In the genomic region with DNA sequence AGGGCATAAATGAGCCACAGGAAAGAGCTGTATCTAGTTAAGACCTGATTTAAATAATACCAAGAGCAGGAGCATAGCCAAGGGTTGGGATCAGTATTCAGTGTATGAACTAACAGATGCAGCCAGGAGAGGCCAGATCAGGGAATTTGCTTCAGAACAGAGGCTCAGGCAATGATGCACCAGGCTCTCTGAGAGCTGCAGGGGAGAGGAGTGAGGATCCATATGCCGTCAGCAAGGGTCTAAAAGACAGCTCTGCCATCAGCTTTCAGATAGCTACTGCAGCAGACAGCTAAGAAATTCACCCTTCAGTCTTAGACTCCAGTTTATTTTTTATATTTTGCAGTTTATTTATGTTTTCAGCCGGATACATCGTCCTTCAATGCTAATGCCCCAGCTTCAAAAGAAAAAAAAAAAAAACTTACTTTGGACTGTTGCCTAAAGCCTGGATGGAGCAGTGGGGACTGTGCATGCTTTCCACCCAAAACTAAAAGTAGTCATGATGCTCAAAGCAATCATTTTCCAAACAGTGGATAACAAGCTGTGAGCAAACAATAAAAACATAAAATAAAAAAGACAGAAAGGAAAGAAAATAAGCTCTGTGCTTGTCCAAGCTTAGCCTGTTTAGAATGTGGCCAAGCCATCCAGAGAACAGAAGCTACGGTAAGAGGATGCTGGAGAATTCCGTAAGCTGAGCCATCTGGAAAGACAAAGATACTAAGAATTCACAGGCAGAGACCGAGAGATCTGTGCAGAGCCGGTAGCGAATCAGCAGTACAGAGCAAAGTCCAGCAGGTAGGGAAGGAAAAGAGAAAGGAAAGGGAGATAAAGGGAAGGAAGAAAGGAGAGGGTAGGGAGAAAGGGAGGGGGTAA, we compare ENCODE assay signal across 16 mouse cellular contexts. TPM values are rescaled to one million over a fixed set of nuclear protein-coding genes. Genes with fewer than 3 reads are reported as not detected.
DNase-seq lines count a peak whose midpoint lies in the region; ATAC-seq and TF ChIP-seq lines count a peak whose summit lies in the region.
"Had no signal": no experiment of that assay in that cellular context is flagged by ENCODE, and none has a peak within 500 bp of the region (broad histone marks: within the 10 kb centered on the region; RNA-seq: fewer than 3 reads in every experiment).

No protein-coding gene starts in this region.

- no peak overlapping the region for H3K9ac ChIP-seq in kidney, embryonic 16.5 days (replicated peaks; ENCODE audit: low read length)
- H3K9ac ChIP-seq in forebrain, embryonic 16.5 days (replicated peaks; ENCODE audit: low read depth, low read length), result no peak overlapping the region; the same call in 1 of the 2 replicates
- H3K9ac ChIP-seq in midbrain, embryonic 14.5 days (replicated peaks; ENCODE audit: low read length), result no peak overlapping the region

- no peak for DNase-seq in cerebellum, postnatal 36 days
- DNase-seq in kidney, adult 9 months, result no peak
- DNase-seq in midbrain, embryonic 14.5 days, result peak; percentile 75
- DNase-seq in gastrocnemius, adult 2 months, result no peak
- DNase-seq in adrenal gland, postnatal 4 days (ENCODE audit: low spot score in 2 of 2), result no peak
- DNase-seq: cerebellum, adult 8-10 months; heart, adult 2 months; lung, postnatal 14 days; thymus, postnatal 25 days had no signal

- TF ChIP-seq CTCF in gastrocnemius, adult 2 months (IDR thresholded peaks at IDR 0.05), result no peak

- H3K4me1 ChIP-seq in kidney, embryonic 16.5 days (ENCODE audit: insufficient read depth, low read length), result peaks cover 17% of the 10 kb centered on the region
- peaks cover 8% of the 10 kb centered on the region for H3K4me1 ChIP-seq in forebrain, embryonic 16.5 days (replicated peaks; ENCODE audit: control insufficient read depth, insufficient read depth, low read length)
- no peaks in the 10 kb centered on the region for H3K4me1 ChIP-seq in midbrain, embryonic 14.5 days (ENCODE audit: control insufficient read depth, insufficient read depth, low read length)

- H3K27ac ChIP-seq in kidney, embryonic 16.5 days (ENCODE audit: low read length), result peak overlapping the region; percentile 57; the same call in 1 of the 2 replicates
- peak overlapping the region; percentile 77 for H3K27ac ChIP-seq in forebrain, embryonic 16.5 days (ENCODE audit: low read length)
- peak overlapping the region; percentile 60 for H3K27ac ChIP-seq in midbrain, embryonic 14.5 days (replicated peaks; ENCODE audit: low read depth, low read length)
- H3K27ac ChIP-seq in gastrocnemius, adult 2 months, result no peak overlapping the region
- H3K27ac ChIP-seq: heart, adult 2 months had no signal

- peak; percentile 36; the same call in 1 of the 2 replicates for ATAC-seq in cerebellum, adult (ENCODE audit: insufficient number of reproducible peaks, low FRiP score, low TSS enrichment)
- peak; percentile 39; the same call in 1 of the 2 replicates for ATAC-seq in kidney, embryonic 16.5 days (ENCODE audit: low FRiP score, low TSS enrichment)
- peak; percentile 97 for ATAC-seq in forebrain, embryonic 16.5 days
- peak; percentile 76 for ATAC-seq in midbrain, embryonic 14.5 days (ENCODE audit: low FRiP score, low TSS enrichment)
- ATAC-seq: intestine, embryonic 16.5 days had no signal

- intact Hi-C loops in gastrocnemius, adult 2 months (cut with DNase I), result no loop called here

- H3K4me2 ChIP-seq in kidney, embryonic 16.5 days (replicated peaks; ENCODE audit: low read depth, low read length), result no peak overlapping the region; the same call in 1 of the 2 replicates
- H3K4me2 ChIP-seq in forebrain, embryonic 16.5 days (ENCODE audit: low read length), result peak overlapping the region; percentile 13
- no peak overlapping the region; the same call in 1 of the 2 replicates for H3K4me2 ChIP-seq in midbrain, embryonic 14.5 days (ENCODE audit: low read length)

- H3K9me3 ChIP-seq in kidney, embryonic 16.5 days (ENCODE audit: low read length), result no peaks in the 10 kb centered on the region
- no peaks in the 10 kb centered on the region for H3K9me3 ChIP-seq in forebrain, embryonic 16.5 days (ENCODE audit: control insufficient read depth, low read length)
- no peaks in the 10 kb centered on the region for H3K9me3 ChIP-seq in midbrain, embryonic 14.5 days (ENCODE audit: control insufficient read depth, low read length)

- H3K4me3 ChIP-seq in kidney, embryonic 16.5 days (ENCODE audit: low read length), result no peak overlapping the region
- 0 out of 2 replicates have a peak overlapping the region, but pooled peaks have one; percentile 8 for H3K4me3 ChIP-seq in forebrain, embryonic 16.5 days (replicated peaks; ENCODE audit: low read length)
- H3K4me3 ChIP-seq in midbrain, embryonic 14.5 days (replicated peaks; ENCODE audit: low read depth, low read length), result no peak overlapping the region
- H3K4me3 ChIP-seq in gastrocnemius, adult 2 months, result no peak overlapping the region
- H3K4me3 ChIP-seq: heart, adult 2 months had no signal

- H3K27me3 ChIP-seq in kidney, embryonic 16.5 days (ENCODE audit: insufficient read depth, low read length), result no peaks in the 10 kb centered on the region
- no peaks in the 10 kb centered on the region for H3K27me3 ChIP-seq in forebrain, embryonic 16.5 days (replicated peaks; ENCODE audit: control insufficient read depth, insufficient read depth, low read length)
- no peaks in the 10 kb centered on the region for H3K27me3 ChIP-seq in midbrain, embryonic 14.5 days (ENCODE audit: control insufficient read depth, insufficient read depth, low read length)

- WGBS in kidney, embryonic 16.5 days, result 46% methylated on average over 8 of the region's 8 CpGs
- WGBS in forebrain, embryonic 16.5 days, result 28% methylated on average over 8 of the region's 8 CpGs
- WGBS in midbrain, embryonic 14.5 days, result 57% methylated on average over 8 of the region's 8 CpGs

- no peaks in the 10 kb centered on the region for H3K36me3 ChIP-seq in kidney, embryonic 16.5 days (ENCODE audit: insufficient read depth, low read length)
- no peaks in the 10 kb centered on the region for H3K36me3 ChIP-seq in forebrain, embryonic 16.5 days (ENCODE audit: control insufficient read depth, insufficient read depth)
- no peaks in the 10 kb centered on the region for H3K36me3 ChIP-seq in midbrain, embryonic 14.5 days (ENCODE audit: control insufficient read depth, insufficient read depth, low read length)

RNA-seq across cellular contexts. Expression of a gene that starts 26.6 kb away (rescaled TPM):
- not detected in 2 replicates for polyA plus RNA-seq in kidney, embryonic 16.5 days (2015; fragmentation: Nextera tagmentation; extraction: Ambion mirVana)
- polyA plus RNA-seq in forebrain, embryonic 16.5 days (2015; fragmentation: Nextera tagmentation; extraction: Ambion mirVana), result not detected in 2 replicates
- polyA plus RNA-seq in midbrain, embryonic 14.5 days (2014; fragmentation: Nextera tagmentation; extraction: Ambion mirVana), result not detected in 2 replicates
- not detected for total RNA-seq in gastrocnemius, adult 2 months (2021)
- total RNA-seq in adrenal gland, postnatal 4 days (2021), result under 1 TPM; 0.36 to 0.65 TPM
- total RNA-seq: left cerebral cortex, postnatal 25 days had no signal
- polyA plus RNA-seq: neural tube, embryonic 11.5 days had no signal

RNA-seq across cellular contexts. Expression of a gene that starts 28.5 kb away (rescaled TPM):
- polyA plus RNA-seq in kidney, embryonic 16.5 days (2015; fragmentation: Nextera tagmentation; extraction: Ambion mirVana), result 11.3 and 12.8 TPM in 2 replicates
- 0.80 and 0.84 TPM in 2 replicates for polyA plus RNA-seq in forebrain, embryonic 16.5 days (2015; fragmentation: Nextera tagmentation; extraction: Ambion mirVana)
- 1.9 and 2.1 TPM in 2 replicates for polyA plus RNA-seq in midbrain, embryonic 14.5 days (2014; fragmentation: Nextera tagmentation; extraction: Ambion mirVana)
- 1 to 10 TPM; 1.8 to 3.0 TPM for total RNA-seq in gastrocnemius, adult 2 months (2021)
- 10 to 100 TPM in 1 of 2 experiments, 1 to 10 TPM in 1; 9.2 to 11.1 TPM for total RNA-seq in adrenal gland, postnatal 4 days (2021)
- total RNA-seq: ES-E14 had no signal

RNA-seq across cellular contexts. Expression of a gene that starts 32.0 kb away (rescaled TPM):
- polyA plus RNA-seq in kidney, embryonic 16.5 days (2015; fragmentation: Nextera tagmentation; extraction: Ambion mirVana), result 61.5 and 63.1 TPM in 2 replicates
- 0.09 TPM in 1 of 2 replicates, not detected in the other for polyA plus RNA-seq in forebrain, embryonic 16.5 days (2015; fragmentation: Nextera tagmentation; extraction: Ambion mirVana)
- not detected in 2 replicates for polyA plus RNA-seq in midbrain, embryonic 14.5 days (2014; fragmentation: Nextera tagmentation; extraction: Ambion mirVana)
- not detected for total RNA-seq in gastrocnemius, adult 2 months (2021)
- total RNA-seq in adrenal gland, postnatal 4 days (2021), result 10 to 100 TPM in 1 of 2 experiments, under 1 TPM in 1; 0.96 to 31.1 TPM
- total RNA-seq: ES-E14; heart, adult 2 months; left cerebral cortex, postnatal 25 days had no signal
- polyA plus RNA-seq: heart, adult 2 months; neural tube, embryonic 11.5 days had no signal

RNA-seq across cellular contexts. Expression of a gene that starts 52.6 kb away (rescaled TPM):
- 74.1 and 77.7 TPM in 2 replicates for polyA plus RNA-seq in kidney, embryonic 16.5 days (2015; fragmentation: Nextera tagmentation; extraction: Ambion mirVana)
- 203 and 217 TPM in 2 replicates for polyA plus RNA-seq in forebrain, embryonic 16.5 days (2015; fragmentation: Nextera tagmentation; extraction: Ambion mirVana)
- polyA plus RNA-seq in midbrain, embryonic 14.5 days (2014; fragmentation: Nextera tagmentation; extraction: Ambion mirVana), result 72.0 and 102 TPM in 2 replicates
- 10 to 100 TPM; 64.0 to 81.6 TPM for total RNA-seq in gastrocnemius, adult 2 months (2021)
- total RNA-seq in adrenal gland, postnatal 4 days (2021), result 100 to 1,000 TPM; 135 to 141 TPM

Comparison
In these comparisons a context has a peak if more than half of its experiments do, and no peak if none do; other contexts are left out.
1. ATAC-seq: peak in every context shown above with its lines; median percentile 97 in forebrain, embryonic 16.5 days; 76 in midbrain, embryonic 14.5 days; 39 in kidney, embryonic 16.5 days; 36 in cerebellum, adult.
2. RNA of a gene that starts 32.0 kb away (polyA plus RNA-seq): 61.5 to 63.1 TPM in kidney, embryonic 16.5 days; 0.09 TPM in forebrain, embryonic 16.5 days and not detected in midbrain, embryonic 14.5 days; every median in the first group is over 10 times any median in the second.